Mouse (Mus musculus) liver, embryonic 11.5 days (tissue): ENCODE measurements at regions not wholly inside any gene's neighbourhood (a gene's known extent, or its start where the extent isn't known, plus 50 kb on each side); places are given as distances from the start of the nearest gene placed in this dataset.

Source experiments
- ATAC-seq: fragments of 200-750 bp; cut with Nextera tagmentation; replicated peaks from 2 replicates; pipeline ENCODE4 v1.8.0; 2017; ENCODE audit warnings: moderate number of reproducible peaks, mild to moderate bottlenecking, moderate TSS enrichment, moderate library complexity; ENCODE audit not compliant: low FRiP score
- DNase-seq: peaks from one replicate; pipeline ENCODE4 v3.0.0-alpha.2; 2017; ENCODE audit warnings: low spot score
- H3K27ac ChIP-seq: fragments of 300-500 bp; sonication (generic); 2 replicates; pipeline ENCODE4 v1.5.1; 2014; ENCODE audit warnings: mild to moderate bottlenecking, low read depth, low read length, control low read depth
- H3K27me3 ChIP-seq: fragments of 300-500 bp; sonication (generic); replicated peaks from 2 replicates; pipeline ENCODE4 v1.6.1; 2014; ENCODE audit warnings: low read length, mixed read lengths; ENCODE audit not compliant: control insufficient read depth, insufficient read depth
- H3K36me3 ChIP-seq: fragments of 300-500 bp; sonication (generic); 2 replicates; pipeline ENCODE4 v1.6.1; 2014; ENCODE audit warnings: mild to moderate bottlenecking, low read length, moderate library complexity, mixed read lengths; ENCODE audit not compliant: control insufficient read depth, insufficient read depth
- H3K4me1 ChIP-seq: fragments of 300-500 bp; sonication (generic); replicated peaks from 2 replicates; pipeline ENCODE4 v1.6.1; 2014; ENCODE audit warnings: low read length, mixed read lengths; ENCODE audit not compliant: control insufficient read depth, insufficient read depth
- H3K4me2 ChIP-seq: fragments of 300-500 bp; sonication (generic); 2 replicates; pipeline ENCODE4 v1.6.1; 2014; ENCODE audit warnings: mild to moderate bottlenecking, control low read depth, moderate library complexity
- H3K4me3 ChIP-seq: fragments of 300-500 bp; sonication (generic); 2 replicates; pipeline ENCODE4 v1.5.1; 2014; ENCODE audit warnings: low read depth, low read length, control low read depth
- H3K9ac ChIP-seq: fragments of 300-500 bp; sonication (generic); 2 replicates; pipeline ENCODE4 v1.6.1; 2014; ENCODE audit warnings: low read depth, low read length, control low read depth
- H3K9me3 ChIP-seq: fragments of 300-500 bp; sonication (generic); 2 replicates; pipeline ENCODE4 v1.6.1; 2016; ENCODE audit warnings: low read length, inconsistent platforms, mixed read lengths; ENCODE audit not compliant: control insufficient read depth
- WGBS: fragments of 180-500 bp; shearing (Covaris S2); extraction: QIAGEN DNeasy Blood & Tissue Kit; methylation state at CpG from one replicate; pipeline ENCODE4 v1.1.7; 2014; 5-methylcytosine and 5-hydroxymethylcytosine counted together

DNA sequence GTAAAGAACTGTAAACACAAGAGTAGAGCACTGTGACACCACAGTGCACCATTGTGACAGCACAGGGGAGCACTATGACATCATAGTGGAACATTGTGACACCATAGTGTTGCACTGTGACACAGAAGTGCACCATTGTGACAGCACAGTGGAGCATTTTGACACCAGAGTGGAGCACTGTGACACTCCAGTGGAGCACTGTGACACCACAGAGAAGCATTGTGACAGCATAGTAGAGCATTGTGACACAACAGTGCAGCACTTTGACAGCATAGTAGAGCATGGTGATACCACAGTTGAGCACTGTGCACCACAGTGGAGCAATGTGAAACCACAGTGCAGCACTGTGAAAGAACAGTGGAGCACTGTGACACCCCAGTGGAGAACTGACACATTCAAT is 2750.4 kb upstream of the Gm8797 start:
- H3K9me3 ChIP-seq: peaks cover 43% of the 10 kb centered on the region
- DNase-seq (no peak), ATAC-seq (no peak; the same call in 1 of the 2 replicates)
- H3K9ac ChIP-seq: no peak overlapping the region
- no peak overlapping the region for H3K4me2 ChIP-seq
- H3K27me3 ChIP-seq: no peaks in the 10 kb centered on the region
- no peak overlapping the region for H3K4me3 ChIP-seq
- no peaks in the 10 kb centered on the region for H3K4me1 ChIP-seq
- no peaks in the 10 kb centered on the region for H3K36me3 ChIP-seq
- H3K27ac ChIP-seq: no peak overlapping the region

DNA sequence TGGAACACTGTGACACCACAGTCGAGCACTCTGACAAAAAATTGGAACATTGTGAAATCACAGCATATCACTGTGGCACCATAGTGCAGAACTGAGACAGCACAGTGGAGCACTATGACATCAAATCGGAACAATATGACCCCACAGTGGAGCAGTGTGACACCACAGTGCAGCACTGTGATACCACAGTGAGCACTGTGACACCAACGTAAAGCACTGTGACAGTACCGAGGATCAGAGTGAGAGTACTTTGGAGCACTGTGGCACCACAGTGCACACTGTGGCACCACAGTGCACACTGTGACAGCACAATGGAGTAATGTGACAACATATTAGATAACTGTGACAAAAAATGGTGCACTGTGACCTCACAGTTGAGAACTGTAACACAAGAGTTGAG is 2749.4 kb upstream of the Gm8797 start:
- Histone ChIP-seq H3K9ac (no peak overlapping the region), H3K4me3 (no peak overlapping the region), H3K36me3 (no peaks in the 10 kb centered on the region), H3K27ac (no peak overlapping the region), H3K27me3 (no peaks in the 10 kb centered on the region), H3K4me2 (no peak overlapping the region), H3K9me3 (peaks cover 52% of the 10 kb centered on the region), H3K4me1 (no peaks in the 10 kb centered on the region)
- WGBS: 63% methylated on average over 4 of the region's 4 CpGs
- DNase-seq: no peak
- peak; percentile 32; the same call in 1 of the 2 replicates for ATAC-seq

DNA sequence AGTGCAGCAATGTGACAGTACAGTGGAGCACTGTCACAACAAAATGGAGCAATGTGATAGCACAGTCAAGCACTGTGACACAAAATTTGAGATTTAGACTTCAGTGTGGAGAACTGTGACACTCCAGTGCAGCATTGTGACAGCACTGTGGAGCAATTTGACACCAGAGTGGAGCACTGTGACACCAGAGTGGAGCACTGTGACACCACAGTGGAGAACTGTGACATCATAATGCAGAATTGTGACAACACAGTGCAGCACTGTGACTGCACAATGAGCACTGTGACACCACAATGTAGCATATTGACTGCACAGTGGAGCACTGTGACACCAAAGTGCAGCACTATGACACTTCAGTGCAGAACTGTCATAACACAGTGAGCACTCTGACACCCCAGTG is 2749.0 kb upstream of the Gm8797 start:
- DNase-seq (no peak), ATAC-seq (peak; percentile 63; the same call in 1 of the 2 replicates)
- Histone ChIP-seq H3K4me1 (no peaks in the 10 kb centered on the region), H3K27ac (no peak overlapping the region), H3K4me3 (no peak overlapping the region), H3K27me3 (no peaks in the 10 kb centered on the region), H3K4me2 (no peak overlapping the region), H3K36me3 (no peaks in the 10 kb centered on the region), H3K9ac (no peak overlapping the region), H3K9me3 (peaks cover 56% of the 10 kb centered on the region)

DNA sequence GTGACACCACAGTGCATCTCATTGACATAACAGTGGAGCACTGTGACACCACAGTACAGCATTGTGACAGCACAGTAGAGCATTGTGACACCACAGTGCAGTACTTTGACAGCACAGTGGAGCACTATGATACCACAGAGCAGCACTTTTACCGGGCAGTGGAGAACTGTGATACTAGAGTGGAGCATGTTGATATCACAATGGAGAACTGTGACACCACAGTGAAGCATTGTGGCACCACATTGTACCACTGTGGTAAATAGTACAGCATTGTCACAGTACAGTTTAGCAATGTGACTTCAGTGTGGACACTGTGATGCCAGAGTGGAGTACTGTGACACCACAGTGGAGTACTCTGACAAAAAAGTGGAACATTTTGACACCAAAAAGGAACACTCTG is 2747.2 kb upstream of the Gm8797 start:
- H3K9ac ChIP-seq: no peak overlapping the region
- no peak overlapping the region for H3K27ac ChIP-seq
- no peaks in the 10 kb centered on the region for H3K27me3 ChIP-seq
- peaks cover 72% of the 10 kb centered on the region for H3K9me3 ChIP-seq
- DNase-seq (no peak), ATAC-seq (no peak)
- no peaks in the 10 kb centered on the region for H3K4me1 ChIP-seq
- no peak overlapping the region for H3K4me3 ChIP-seq
- no peak overlapping the region for H3K4me2 ChIP-seq
- H3K36me3 ChIP-seq: no peaks in the 10 kb centered on the region
- 90% methylated on average over 1 of the region's 1 CpGs for WGBS

DNA sequence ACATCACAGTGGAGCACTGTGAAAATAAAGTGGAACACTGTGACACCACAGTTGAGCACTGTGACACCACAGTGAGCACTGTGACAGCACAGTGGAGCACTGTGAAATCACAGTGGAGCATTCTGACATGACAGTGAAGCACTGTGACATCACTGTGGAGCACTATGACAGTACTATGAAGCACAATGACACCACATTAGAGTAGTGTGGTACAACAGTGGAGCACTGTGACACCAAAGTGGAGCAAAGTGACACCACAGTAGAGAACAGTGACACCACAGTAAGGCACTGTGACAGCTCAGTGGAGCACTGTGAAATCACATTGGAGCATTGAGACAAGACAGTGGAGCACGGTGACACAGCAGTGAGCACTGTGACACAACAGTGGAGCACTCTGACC is 2739.5 kb upstream of the Gm8797 start:
- peaks cover 80% of the 10 kb centered on the region for H3K9me3 ChIP-seq
- no peak overlapping the region for H3K9ac ChIP-seq
- no peak overlapping the region for H3K4me3 ChIP-seq
- WGBS: 83% methylated on average over 1 of the region's 1 CpGs
- no peak for DNase-seq
- H3K27me3 ChIP-seq: no peaks in the 10 kb centered on the region
- no peaks in the 10 kb centered on the region for H3K4me1 ChIP-seq
- no peaks in the 10 kb centered on the region for H3K36me3 ChIP-seq
- ATAC-seq: no peak
- no peak overlapping the region for H3K27ac ChIP-seq
- H3K4me2 ChIP-seq: no peak overlapping the region

DNA sequence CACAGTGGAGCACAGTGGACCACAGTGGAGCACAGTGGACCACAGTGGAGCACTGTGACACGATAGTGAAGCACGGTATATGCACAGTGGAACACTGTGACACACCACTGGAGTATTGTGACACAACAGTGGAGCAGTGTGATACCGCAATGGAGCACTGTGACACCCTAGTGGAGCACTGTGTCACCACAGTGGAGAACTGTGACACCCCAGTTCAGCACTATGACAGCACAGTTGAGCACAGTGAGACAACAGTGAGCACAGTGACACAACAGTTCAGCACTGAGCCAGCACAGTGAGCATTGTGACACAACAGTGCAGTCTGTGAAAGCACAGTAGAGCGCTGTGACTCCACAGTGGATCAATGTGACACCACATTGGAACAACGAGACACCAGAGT is 2737.7 kb upstream of the Gm8797 start:
- H3K9me3 ChIP-seq: peaks cover 72% of the 10 kb centered on the region
- H3K4me2 ChIP-seq: no peak overlapping the region
- no peak overlapping the region for H3K4me3 ChIP-seq
- DNase-seq (no peak), ATAC-seq (no peak)
- H3K27me3 ChIP-seq: no peaks in the 10 kb centered on the region
- no peak overlapping the region for H3K9ac ChIP-seq
- no peaks in the 10 kb centered on the region for H3K36me3 ChIP-seq
- no peaks in the 10 kb centered on the region for H3K4me1 ChIP-seq
- 71% methylated on average over 5 of the region's 5 CpGs for WGBS
- no peak overlapping the region for H3K27ac ChIP-seq

DNA sequence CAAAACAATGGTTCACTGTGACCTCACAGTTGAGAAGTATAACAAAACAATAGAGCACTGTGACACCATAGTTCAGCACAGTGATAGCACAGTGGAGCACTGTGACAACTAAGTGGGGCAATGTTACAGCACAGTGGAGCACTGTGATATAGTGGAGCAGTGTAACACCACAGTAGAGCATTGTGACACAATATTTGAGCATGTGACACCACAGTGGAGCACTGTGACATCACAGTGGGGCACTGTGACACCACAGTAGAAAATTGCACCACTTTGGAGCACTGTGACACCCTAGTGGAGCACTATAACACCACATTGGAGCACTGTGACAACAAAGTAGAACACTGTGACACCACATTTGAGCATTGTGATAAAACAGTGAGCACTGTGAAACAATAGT is 2735.6 kb upstream of the Gm8797 start:
- Histone ChIP-seq H3K4me2 (no peak overlapping the region), H3K9me3 (peaks cover 63% of the 10 kb centered on the region), H3K4me1 (no peaks in the 10 kb centered on the region), H3K9ac (no peak overlapping the region), H3K36me3 (no peaks in the 10 kb centered on the region), H3K27ac (no peak overlapping the region), H3K27me3 (no peaks in the 10 kb centered on the region), H3K4me3 (no peak overlapping the region)
- DNase-seq (no peak), ATAC-seq (no peak; the same call in 1 of the 2 replicates)

DNA sequence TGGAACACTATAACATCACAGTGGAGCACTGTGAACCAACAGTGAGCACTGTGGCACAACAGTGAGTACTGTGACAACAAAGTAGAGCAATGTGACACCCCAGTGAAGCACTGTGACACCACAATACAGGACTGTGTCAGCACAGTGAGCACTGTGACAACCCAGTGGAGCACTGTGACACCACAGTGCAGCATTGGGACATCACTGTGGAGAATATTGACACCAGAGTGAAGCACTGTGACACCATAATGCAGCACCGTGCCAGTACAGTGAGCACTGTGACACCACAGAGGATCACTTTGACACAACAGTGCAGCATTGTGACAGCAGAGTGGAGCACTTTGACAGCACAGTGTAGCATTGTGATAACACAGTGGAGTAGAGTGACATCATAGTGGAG is 2734.0 kb upstream of the Gm8797 start:
- ATAC-seq (no peak), DNase-seq (no peak)
- no peak overlapping the region for H3K27ac ChIP-seq
- WGBS: 87% methylated on average over 1 of the region's 1 CpGs
- H3K9me3 ChIP-seq: peaks cover 56% of the 10 kb centered on the region
- no peaks in the 10 kb centered on the region for H3K4me1 ChIP-seq
- H3K4me2 ChIP-seq: no peak overlapping the region
- H3K4me3 ChIP-seq: no peak overlapping the region
- H3K27me3 ChIP-seq: no peaks in the 10 kb centered on the region
- H3K36me3 ChIP-seq: no peaks in the 10 kb centered on the region
- H3K9ac ChIP-seq: no peak overlapping the region

DNA sequence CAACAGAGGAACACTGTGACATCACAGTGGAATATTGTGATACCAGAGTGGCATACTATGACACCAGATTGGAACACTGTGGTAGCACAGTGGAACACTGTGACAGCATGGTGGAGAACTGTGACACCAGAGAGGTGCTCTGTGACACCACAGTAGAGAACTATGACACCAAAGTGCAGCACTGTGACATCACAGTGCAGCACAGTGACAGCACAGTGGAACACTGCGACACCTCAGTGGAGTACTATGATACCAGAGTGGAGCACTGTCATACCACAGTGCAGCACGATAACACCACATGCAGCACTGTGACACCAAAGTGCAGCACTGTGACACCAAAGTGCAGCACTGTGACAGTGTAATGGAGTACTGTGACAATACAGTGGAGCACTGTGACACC is 2717.8 kb upstream of the Gm8797 start:
- 88% methylated on average over 2 of the region's 2 CpGs for WGBS
- H3K27ac ChIP-seq: no peak overlapping the region
- H3K4me3 ChIP-seq: no peak overlapping the region
- no peaks in the 10 kb centered on the region for H3K4me1 ChIP-seq
- DNase-seq (no peak), ATAC-seq (0 out of 2 replicates have a peak, but pooled peaks have one; percentile 7)
- H3K9ac ChIP-seq: no peak overlapping the region
- no peaks in the 10 kb centered on the region for H3K36me3 ChIP-seq
- H3K27me3 ChIP-seq: no peaks in the 10 kb centered on the region
- no peak overlapping the region for H3K4me2 ChIP-seq
- peaks cover 54% of the 10 kb centered on the region for H3K9me3 ChIP-seq
